Mouse (Mus musculus) left cerebral cortex, adult 2 months (tissue): ENCODE data around the gene Slc19a2. TPM values are rescaled to one million over a fixed set of nuclear protein-coding genes. Genes with fewer than 3 reads are reported as not detected.

ENCODE experiments used
- DNase-seq, 2 experiments: peaks; one replicate each; pipeline ENCODE4 v3.0.0; 2021 to 2022; ENCODE audit warnings: low spot score in 2 of 2, mixed read lengths in 1 of 2; ENCODE audit errors: extremely low spot score in 1 of 2
- H3K27ac ChIP-seq: fragments of 200-600 bp; 2 replicates; pipeline ENCODE4 v1.8.1; 2022
- H3K4me3 ChIP-seq: fragments of 200-600 bp; 2 replicates; pipeline ENCODE4 v1.8.1; 2022
- CTCF ChIP-seq: fragments of 200-600 bp; IDR thresholded peaks from 2 replicates; pipeline ENCODE4 v1.8.1; 2022; ENCODE audit warnings: antibody characterized with exemption, mild to moderate bottlenecking, moderate library complexity
- intact Hi-C: fragments of 180-260 bp; cut with DNase I; formaldehyde crosslinking; loops from one replicate; pipeline ENCODE4 v1.15.1; 2025
- total RNA-seq, 2 experiments: library from RNA; stranded (reverse); gene quantifications; 2 replicates each; pipeline ENCODE4 v1.2.3; 2021

The Slc19a2 gene
- total RNA-seq, 2 experiments from 2014 or later, result 14.4 to 16.2 TPM

- no peak for DNase-seq
- Histone ChIP-seq H3K27ac (no peak within 1 kb of the TSS), H3K4me3 (no peak within 1 kb of the TSS)
- TF ChIP-seq CTCF, result no peak
- intact Hi-C loops, result no loop called here
Observed at GRCm38 (mm10) chr1:164303821-164304220, 55.0 kb downstream of the Slc19a2 start, which contains the start of gene Nme7. Gene Nme7 (plus strand): TSS chr1:164304121.

- H3K4me3 ChIP-seq, result peak within 1 kb of the TSS; percentile 55
- intact Hi-C loops, result no loop called here
- peak within 1 kb of the TSS; percentile 80 for H3K27ac ChIP-seq
- no peak for TF ChIP-seq CTCF
- DNase-seq, result peak; percentile 96
Observed at GRCm38 (mm10) chr1:164307124-164307751, 58.4 kb downstream of the Slc19a2 start, which contains the start of gene Blzf1. Gene Blzf1 (minus strand): TSS chr1:164307489.

- DNase-seq, result no peak
- peak overlapping the region; percentile 56 for H3K27ac ChIP-seq
- H3K4me3 ChIP-seq, result peak overlapping the region; percentile 55
- intact Hi-C loops, result no loop called here
- TF ChIP-seq CTCF, result no peak; the same call in 1 of the 2 replicates
Observed at GRCm38 (mm10) chr1:164307922-164308321, 59.1 kb downstream of the Slc19a2 start.

- no peak for TF ChIP-seq CTCF
- Histone ChIP-seq H3K27ac (no peak overlapping the region), H3K4me3 (no peak overlapping the region)
- no peak for DNase-seq
- intact Hi-C loops, result loop anchor here (10.0 kb wide), 2 partner anchors 921 to 1011 kb away; partner anchors contain the start of gene Tiprl
Observed at GRCm38 (mm10) chr1:164314085-164314484, 65.2 kb downstream of the Slc19a2 start.

Other genes starting within 250 kb of the Slc19a2 start
- gene Sele, start 200.8 kb upstream of the Slc19a2 start, total RNA-seq, result under 1 TPM; 0.11 to 0.12 TPM
- not detected for gene Sell, start 187.1 kb upstream of the Slc19a2 start, total RNA-seq
- gene Selp, start 133.8 kb upstream of the Slc19a2 start, total RNA-seq, result not detected
- gene F5, start 97.2 kb upstream of the Slc19a2 start, total RNA-seq, result 1 to 10 TPM in 1 of 2 experiments, under 1 TPM in 1; 0.75 to 1.1 TPM
- gene Ccdc181, start 26.5 kb downstream of the Slc19a2 start, total RNA-seq, result 10 to 100 TPM; 21.7 to 23.9 TPM
- gene Nme7, start 55.1 kb downstream of the Slc19a2 start, total RNA-seq, result 10 to 100 TPM; 22.7 to 24.9 TPM
- 10 to 100 TPM; 22.0 to 24.1 TPM for gene Blzf1, start 58.4 kb downstream of the Slc19a2 start, total RNA-seq
- gene Atp1b1, start 209.3 kb downstream of the Slc19a2 start, total RNA-seq, result 1,000 to 10,000 TPM; 1,624 to 1,674 TPM